Mouse (Mus musculus) granulocyte monocyte progenitor cell, adult 5-6 weeks (primary cell): ENCODE data around the gene Sox21. TPM values are rescaled to one million over a fixed set of nuclear protein-coding genes. Genes with fewer than 3 reads are reported as not detected.

ENCODE experiments used
- ATAC-seq: replicated peaks from 2 replicates; pipeline ENCODE4 v1.8.0; 2016; ENCODE audit warnings: mild to moderate bottlenecking, moderate TSS enrichment, inconsistent platforms; ENCODE audit not compliant: poor library complexity, severe bottlenecking
- total RNA-seq, 2 experiments: library from RNA; stranded (forward) in 1 of 2; stranded (reverse) in 1 of 2; fragments of 200-712, 200-1000 nt in 1 of 2; fragments of >200 nt in 1 of 2; fragmentation: Nextera tagmentation in 1 of 2; gene quantifications; 2 replicates each; pipeline ENCODE4 v1.2.3; 2014 to 2017

Gene Sox21
- total RNA-seq, 2 experiments from 2014 or later, result not detected

DNA sequence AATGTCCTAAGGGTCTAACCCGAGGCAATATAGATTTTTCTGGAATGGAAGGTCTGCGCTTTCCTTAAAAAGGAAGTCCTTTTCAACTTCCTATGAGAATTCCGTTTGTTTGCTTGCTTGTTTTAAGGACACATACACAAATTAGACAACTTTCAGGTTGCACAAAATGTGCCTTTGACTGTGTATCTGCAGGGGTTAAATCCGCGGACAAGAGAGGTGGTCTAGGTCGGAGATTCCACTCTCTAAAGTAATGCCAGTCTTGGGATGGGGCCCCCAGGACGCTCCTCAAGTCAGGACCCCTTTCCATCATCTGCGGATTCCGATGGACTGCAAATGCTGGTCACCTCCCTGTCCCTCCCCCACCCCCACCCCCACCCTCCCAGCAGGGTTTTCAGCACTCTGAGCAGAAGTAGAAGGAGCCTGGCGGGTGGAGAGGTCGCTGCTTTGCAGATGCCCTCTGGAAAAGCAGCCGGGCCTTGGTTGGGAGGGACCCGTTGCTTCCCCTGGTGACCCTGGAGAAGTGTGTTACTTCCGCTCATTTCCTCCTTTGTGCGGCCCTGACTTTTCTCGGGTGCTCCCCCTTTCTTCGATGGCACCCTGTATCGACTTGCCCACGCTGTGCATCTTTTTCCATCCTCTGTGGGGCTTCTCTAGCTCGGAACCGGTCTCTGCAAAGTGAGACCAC lies 10.2 kb downstream of the Sox21 start:
- peak; percentile 30; the same call in 1 of the 2 replicates for ATAC-seq

DNA sequence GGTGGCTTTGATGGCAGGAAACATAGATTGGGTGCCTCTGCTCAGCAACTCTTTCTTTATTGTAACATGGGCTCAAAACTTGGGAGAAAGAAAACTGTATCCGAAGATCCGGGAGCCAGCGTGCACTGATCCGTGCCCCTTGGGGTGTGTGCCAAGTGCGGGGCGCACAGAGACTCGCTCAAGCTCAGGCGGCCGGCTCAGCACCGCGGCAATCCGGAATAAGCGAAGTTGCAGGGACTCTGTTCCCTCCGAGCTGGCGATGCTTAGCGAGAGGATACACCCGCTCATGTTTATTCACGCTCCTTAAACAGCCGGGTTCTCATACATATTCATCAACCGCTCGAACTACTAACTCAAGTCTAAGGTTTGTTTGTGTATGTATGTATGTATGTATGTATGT lies 10.9 kb downstream of the Sox21 start:
- peak; percentile 40; the same call in 1 of the 2 replicates for ATAC-seq

DNA sequence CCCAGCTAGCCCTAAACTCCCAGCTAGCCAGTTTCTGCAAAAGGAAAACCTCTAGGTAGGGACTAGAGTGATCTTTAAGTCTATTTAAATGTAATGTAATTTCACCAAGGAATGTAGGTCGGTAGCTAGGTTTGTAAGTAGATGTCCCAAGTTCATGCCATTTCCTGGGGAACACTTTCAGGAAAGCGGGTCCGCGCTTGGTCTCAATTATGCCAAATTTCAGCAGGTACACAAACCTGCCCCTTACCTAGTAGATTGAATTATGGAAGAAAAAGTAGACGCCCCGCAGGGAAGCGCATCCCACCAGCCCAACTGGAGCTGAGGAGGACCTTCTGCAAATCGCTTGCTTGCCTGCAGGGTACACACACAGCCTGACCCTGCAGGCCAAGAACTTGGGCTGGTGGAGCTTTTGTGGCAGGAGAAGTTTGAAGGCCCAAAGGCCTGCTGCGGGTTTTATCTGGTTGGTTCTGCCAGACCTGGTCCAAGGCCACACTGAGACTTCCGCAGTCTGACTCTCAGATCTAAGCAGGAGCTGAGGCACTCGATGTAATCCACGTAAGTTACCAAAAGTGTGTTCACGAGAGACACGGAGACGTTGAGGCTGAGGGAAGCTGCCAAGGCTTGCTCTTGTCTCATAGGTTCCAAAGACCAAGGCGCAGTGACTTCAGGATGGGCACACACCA lies 11.6 kb downstream of the Sox21 start:
- ATAC-seq, result no peak

DNA sequence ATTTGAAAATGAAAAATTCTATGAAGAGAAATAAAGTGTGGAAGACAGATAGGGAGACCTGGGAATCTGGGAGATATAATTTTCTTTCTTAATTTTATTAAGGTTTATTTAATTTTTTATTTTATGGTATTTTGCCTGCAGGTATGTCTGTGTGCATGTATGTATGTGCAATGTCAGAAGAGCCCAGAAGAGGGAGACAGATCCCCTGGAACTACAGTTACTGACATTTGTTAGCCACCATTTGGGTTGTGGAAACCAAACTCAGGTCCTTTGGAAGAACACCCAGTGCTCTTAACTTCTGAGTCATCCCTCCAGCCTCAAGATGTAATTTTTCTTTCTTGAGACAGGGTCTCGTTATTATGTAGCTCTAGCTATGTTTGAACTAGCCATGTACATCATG lies 15.9 kb downstream of the Sox21 start:
- no peak; the same call in 1 of the 2 replicates for ATAC-seq

DNA sequence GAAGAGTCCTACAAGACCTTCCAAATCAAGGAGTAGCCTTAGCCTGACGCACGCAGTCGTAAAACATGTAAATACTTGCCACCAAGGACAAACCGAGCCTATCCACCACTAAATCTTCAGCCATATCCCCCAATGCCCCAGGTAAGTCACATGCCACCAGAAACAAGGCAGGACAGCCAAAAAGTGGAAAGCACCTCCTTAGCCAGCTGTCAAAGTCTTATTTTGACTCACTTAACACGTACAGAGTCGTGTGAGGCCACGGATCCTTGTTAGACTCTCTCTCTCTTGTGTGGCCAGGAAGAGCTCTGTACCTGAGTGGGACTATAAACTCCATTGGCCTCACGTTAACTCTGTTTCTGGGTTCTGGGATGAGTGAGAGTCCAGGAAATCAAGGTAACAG lies 20.0 kb downstream of the Sox21 start:
- no peak for ATAC-seq

DNA sequence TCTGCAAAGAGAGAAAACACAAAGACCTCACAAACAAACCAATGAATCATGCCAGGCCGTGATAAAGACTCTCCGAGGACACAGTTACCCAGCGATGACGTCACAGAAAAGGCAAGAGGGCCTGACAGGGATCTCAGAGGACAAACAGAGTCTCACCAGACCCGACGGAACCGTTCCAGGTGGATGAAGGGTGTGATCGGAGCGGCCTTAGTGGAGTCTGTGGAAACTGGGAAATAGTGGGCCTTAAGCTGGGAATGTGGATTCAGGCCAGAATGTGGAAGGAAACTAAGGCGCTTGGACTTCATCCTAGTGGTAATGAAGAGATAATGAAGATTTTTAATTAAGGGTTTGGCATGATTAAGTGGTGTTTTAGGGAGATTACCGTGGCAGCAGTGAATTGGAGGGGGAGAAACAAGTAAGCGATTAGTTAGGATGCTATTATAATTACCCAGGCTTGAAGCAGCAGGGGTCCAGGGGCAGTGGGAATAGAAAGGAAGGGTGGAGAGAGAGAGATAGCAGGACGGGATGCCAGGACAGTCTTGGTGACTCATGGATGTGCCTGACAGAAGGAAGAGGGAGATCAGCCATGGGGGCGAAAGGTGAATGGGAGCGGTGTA lies 24.5 kb downstream of the Sox21 start:
- ATAC-seq, result no peak

DNA sequence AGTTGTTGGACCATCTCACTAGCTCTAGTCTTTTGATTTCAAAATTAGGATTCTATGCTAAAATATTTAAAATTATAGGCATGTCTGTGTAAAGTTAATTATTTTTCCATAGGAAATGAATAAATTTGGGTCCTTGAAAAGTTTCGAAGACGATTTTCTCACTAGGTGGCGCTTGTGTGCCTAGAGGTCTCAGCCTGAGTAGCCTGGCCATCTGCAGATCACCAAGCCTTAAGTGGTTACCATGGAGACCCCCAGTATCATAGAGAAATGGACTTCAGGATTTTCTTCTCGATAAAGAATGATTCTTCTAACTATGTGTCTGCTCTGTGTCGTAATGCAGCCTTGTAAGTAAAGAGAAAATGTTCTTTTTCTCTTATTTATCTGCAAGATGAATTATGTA lies 27.2 kb downstream of the Sox21 start:
- ATAC-seq, result no peak; the same call in 1 of the 2 replicates

DNA sequence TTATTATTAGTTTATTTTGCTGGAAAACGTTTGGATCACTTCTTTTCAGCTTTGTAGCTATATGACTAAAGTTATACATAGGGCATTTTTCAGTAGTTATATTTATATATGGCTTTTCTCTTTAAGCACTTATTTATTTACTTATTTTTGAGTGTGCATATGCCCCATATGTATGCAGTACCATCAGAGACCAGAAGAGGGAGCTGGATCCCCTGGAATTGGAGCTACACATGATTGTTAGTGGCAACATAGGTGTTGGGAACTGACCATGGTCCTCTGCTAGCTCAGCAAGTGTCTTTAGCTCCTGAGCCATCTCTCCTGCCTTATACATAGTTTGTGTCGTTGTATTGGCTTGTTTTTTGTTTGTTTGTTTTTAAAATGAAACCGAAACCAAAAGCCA lies 29.5 kb downstream of the Sox21 start:
- ATAC-seq, result no peak

DNA sequence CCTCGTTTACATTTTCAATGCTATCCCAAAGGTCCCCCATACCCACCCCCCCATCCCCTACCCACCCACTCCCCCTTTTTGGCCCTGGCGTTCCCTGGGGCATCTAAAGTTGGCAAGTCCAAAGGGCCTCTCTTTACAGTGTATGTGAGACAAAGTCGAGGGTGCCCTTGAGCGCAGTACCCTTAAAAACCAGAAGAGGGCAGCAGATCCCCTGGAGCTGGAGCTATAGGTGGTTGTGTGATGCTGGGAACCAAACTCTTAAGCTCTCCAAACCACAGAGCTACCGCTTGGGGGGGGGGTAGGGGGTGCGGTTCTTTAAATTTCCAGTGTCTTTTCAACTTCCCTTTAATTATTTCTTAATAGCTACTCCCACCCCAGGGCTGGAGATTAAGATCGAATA lies 33.8 kb downstream of the Sox21 start:
- ATAC-seq, result peak; percentile 81

DNA sequence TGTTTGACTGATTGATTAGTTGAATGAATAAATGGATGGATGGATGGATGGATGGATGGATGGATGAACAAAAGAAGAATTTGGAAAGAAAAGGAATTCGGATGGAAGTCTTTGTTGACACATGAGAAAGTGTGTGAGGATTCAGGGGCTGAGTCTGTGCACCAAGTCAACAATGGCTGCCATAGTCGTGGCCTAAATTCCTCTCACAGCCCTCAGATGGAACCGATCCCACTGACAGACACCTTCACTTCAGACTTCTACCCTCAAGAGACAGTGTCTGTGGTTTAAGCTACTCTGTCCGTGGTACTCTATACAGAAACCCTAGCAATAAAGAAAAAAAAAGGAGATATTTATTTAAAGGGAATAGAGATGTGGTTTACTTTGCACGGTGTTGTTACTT lies 34.8 kb downstream of the Sox21 start:
- ATAC-seq, result no peak

DNA sequence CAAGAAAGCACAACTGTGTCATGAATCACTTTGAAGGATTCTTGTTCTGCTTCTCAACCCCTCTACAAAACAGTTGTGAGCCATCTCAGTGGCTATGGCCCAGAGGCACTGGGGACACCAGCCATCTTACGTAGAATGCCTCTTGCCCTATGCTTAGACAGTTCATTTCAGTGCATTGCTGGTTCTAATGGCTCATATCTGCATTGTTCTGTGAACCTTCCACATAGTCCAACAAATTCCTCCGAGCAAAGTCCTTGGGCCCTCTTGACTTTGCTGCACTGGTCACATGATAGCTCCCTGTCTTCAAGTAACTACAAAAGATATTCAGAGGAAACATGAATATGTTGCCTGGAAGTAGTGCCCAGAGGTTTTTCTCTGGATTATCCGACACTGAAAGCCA lies 36.1 kb downstream of the Sox21 start:
- ATAC-seq, result no peak

DNA sequence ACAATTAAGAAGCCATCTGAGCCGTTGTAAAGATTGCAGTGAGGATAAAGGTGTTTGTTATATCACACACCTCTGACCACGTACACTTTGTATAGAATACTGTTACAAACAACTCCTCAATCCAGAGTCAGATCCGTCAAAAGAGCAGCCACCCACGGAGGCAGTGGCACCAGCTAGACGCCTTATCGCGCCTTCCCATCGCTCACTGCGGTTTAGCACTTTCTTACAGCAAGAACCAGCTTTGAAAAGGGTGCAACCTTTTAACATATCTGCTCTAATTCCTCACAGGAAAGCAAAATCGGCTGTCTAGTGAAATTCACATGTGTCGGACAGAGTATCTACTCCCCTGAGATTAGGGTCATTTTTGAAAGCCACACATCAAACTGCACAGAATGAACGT lies 39.8 kb downstream of the Sox21 start:
- ATAC-seq, result no peak

DNA sequence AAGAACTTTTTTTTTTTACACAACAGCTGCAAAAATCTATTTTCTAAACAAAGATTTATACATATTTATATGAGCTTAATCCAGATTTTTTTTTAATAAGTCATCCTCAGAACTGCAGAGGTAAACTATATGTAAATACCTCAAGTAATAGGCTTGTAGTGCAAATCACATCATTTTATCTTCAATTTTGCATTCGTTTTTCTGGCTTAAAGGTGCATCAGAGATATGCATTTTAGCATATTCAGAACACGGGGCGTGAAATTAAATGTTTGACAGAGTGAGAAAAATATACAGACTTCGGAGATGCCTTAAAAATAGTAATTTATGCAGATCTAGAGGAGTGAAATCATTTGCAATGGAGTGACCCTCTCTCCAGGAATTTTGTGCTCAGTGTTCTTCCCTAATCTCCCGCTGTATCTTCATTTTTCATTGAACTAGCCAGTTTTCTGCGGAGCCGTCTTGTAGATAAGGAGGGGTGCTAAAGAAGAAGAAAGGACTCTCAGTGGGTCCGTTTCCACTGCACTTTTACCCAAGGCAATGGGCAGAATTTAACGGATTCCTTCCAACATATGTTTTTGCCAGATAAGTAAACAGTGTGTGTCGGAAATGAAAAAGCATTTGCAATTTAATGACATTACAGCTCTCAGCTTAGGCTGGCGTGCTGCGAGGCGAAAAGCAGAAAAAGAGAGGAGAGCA lies 42.5 kb downstream of the Sox21 start:
- no peak for ATAC-seq

DNA sequence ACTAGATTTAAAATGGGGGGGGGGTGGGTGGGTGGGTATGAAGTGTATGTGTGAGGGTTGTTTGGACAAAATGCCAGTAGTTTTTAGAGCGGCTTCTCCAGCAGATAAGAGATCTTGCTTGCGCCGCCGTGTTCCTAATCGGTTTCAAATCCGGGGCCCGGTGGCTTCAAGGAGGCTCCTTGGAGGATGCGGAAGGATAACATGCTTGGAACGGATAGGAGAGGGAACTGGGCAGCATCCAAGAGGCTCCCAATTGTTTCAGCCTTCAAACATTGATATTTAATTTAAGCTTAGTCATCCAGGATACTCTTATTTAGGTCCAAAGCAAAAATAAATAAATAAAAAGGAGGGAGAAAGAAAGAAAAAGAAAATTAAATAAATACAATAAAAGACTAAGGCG lies 43.2 kb downstream of the Sox21 start:
- ATAC-seq, result no peak

DNA sequence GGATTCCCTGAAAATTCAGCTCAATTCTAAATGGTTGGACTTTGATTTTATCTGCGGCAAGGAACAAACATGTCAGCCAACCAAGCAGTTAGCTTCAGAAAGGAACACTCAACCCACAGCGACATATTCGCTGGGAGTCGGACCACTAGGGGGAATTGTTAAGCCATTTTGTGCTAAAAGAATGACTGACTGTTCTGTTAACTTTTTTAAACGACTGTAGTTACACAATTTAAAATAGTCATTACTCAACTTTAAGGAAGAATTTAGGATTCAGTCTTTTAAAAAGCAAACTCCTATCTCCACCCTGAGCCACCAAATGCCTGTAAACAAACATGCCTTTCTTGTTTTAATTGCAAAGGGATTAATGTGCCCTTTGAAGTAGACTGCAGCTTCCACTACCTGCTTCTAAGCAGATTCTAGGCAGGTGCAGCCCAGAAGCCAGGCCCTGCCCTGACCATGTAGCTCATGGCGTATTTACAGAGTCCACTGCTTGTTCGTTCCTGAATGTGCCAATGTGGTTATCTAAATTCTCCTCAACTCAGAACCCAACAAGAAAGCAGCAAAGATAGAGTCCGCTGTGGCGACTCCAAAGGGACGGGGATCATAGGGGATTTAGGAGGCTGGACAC lies 43.7 kb downstream of the Sox21 start:
- ATAC-seq, result no peak

DNA sequence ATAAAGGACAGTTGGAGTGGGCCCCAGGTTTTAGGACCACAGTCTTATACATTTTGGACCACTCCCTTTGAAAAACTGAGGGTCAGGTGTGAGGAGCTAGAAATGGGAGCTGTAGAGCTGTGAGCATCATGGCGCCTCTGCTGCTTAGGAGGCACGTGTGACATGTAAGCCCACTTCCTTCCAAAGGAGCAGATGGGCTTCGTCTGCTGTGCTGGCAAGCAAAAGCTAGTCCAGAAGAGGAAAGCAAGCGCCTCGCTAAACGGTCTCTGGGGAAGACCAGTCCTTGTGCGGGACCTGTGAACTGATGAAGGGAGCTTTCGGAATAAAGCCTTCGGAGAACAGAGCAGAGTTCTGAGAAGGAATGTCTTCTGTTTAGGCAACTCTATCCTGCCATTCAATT lies 45.4 kb downstream of the Sox21 start:
- ATAC-seq, result no peak

Other genes with a start within 250 kb of the Sox21 start
- not detected in 2 replicates for gene Dct, start 184.8 kb downstream of the Sox21 start, total RNA-seq (2014; fragmentation: Nextera tagmentation)
- gene Dct, start 184.8 kb downstream of the Sox21 start, total RNA-seq (2017), result not detected in 2 replicates
- 14.2 and 34.4 TPM in 2 replicates for gene Tgds, start 104.3 kb downstream of the Sox21 start, total RNA-seq (2014; fragmentation: Nextera tagmentation)
- gene Tgds, start 104.3 kb downstream of the Sox21 start, total RNA-seq (2017), result 18.0 and 31.4 TPM in 2 replicates
- gene Gpr180, start 99.9 kb downstream of the Sox21 start, total RNA-seq (2014; fragmentation: Nextera tagmentation), result 15.0 and 29.7 TPM in 2 replicates
- 10.3 and 12.7 TPM in 2 replicates for gene Gpr180, start 99.9 kb downstream of the Sox21 start, total RNA-seq (2017)
- not detected in 2 replicates for gene Gm9376, start 29.9 kb upstream of the Sox21 start, total RNA-seq (2014; fragmentation: Nextera tagmentation)
- gene Gm9376, start 29.9 kb upstream of the Sox21 start, total RNA-seq (2017), result not detected in 2 replicates